Mouse (Mus musculus) testis, adult 2 months (tissue): ENCODE data around the gene Gpam. TPM values are rescaled to one million over a fixed set of nuclear protein-coding genes. Genes with fewer than 3 reads are reported as not detected.
"Not testable (repeated sequence)": the region's sequence is repeated elsewhere in the genome, so short reads cannot be mapped to it uniquely, and the experiment has no call there.

Experiments
- H3K27ac ChIP-seq: fragments of 200-500 bp; 2 replicates; pipeline ENCODE4 v1.5.1; 2012; ENCODE audit warnings: low read depth, low read length; ENCODE audit not compliant: control insufficient read depth, insufficient read depth
- H3K27me3 ChIP-seq: fragments of 200-500 bp; 2 replicates; pipeline ENCODE4 v1.6.1; 2012; ENCODE audit warnings: mild to moderate bottlenecking, low read length, moderate library complexity; ENCODE audit not compliant: control insufficient read depth, insufficient read depth
- H3K36me3 ChIP-seq: fragments of 200-500 bp; 2 replicates; pipeline ENCODE4 v1.6.1; 2012; ENCODE audit warnings: mild to moderate bottlenecking, low read length; ENCODE audit not compliant: control insufficient read depth, insufficient read depth
- H3K4me1 ChIP-seq: fragments of 200-500 bp; 2 replicates; pipeline ENCODE4 v1.6.1; 2012; ENCODE audit warnings: low read length; ENCODE audit not compliant: control insufficient read depth, insufficient read depth
- H3K4me3 ChIP-seq: fragments of 200-500 bp; 2 replicates; pipeline ENCODE4 v1.5.1; 2012; ENCODE audit warnings: low read depth, mild to moderate bottlenecking, low read length, moderate library complexity, mixed read lengths; ENCODE audit not compliant: control insufficient read depth
- CTCF ChIP-seq: fragments of 200-500 bp; IDR thresholded peaks from 2 replicates; pipeline ENCODE4 v1.5.1; 2012; ENCODE audit warnings: low read depth, mild to moderate bottlenecking, inconsistent platforms, low read length, moderate library complexity; ENCODE audit not compliant: control insufficient read depth, insufficient read depth, insufficient replicate concordance
- POLR2A ChIP-seq: fragments of 200-500 bp; IDR thresholded peaks from 2 replicates; pipeline ENCODE4 v1.6.1; 2012; ENCODE audit warnings: low read depth, mild to moderate bottlenecking, inconsistent platforms, low read length, moderate library complexity; ENCODE audit not compliant: control insufficient read depth
- polyA plus RNA-seq: library from polyadenylated mRNA; depleted of rRNA; stranded (reverse); fragments of >200 nt; gene quantifications from 2 replicates; pipeline ENCODE4 v1.2.3, GENCODE M21; 2012; rRNA removed

The Gpam gene
- 8.0 and 9.3 TPM in 2 replicates for polyA plus RNA-seq

- no peak within 1 kb of the TSS for H3K4me3 ChIP-seq
- H3K4me1 ChIP-seq, result peaks cover 2% of the 10 kb centered on the region; the same call in 1 of the 2 replicates
- H3K27me3 ChIP-seq, result no peaks in the 10 kb centered on the region
- H3K27ac ChIP-seq, result no peak within 1 kb of the TSS
- no peak for TF ChIP-seq CTCF
- TF ChIP-seq POLR2A, result no peak
- no peaks in the 10 kb centered on the region for H3K36me3 ChIP-seq
These were observed at the start of gene Gpam for GRCm38 (mm10) chr19:55127072-55127718. Gpam (minus strand) TSS chr19:55127238.

GRCm38 (mm10) chr19:55171585-55171984 lies 44.5 kb upstream of the Gpam start:
- no peak overlapping the region for H3K27ac ChIP-seq
- H3K36me3 ChIP-seq, result no peaks in the 10 kb centered on the region
- no peaks in the 10 kb centered on the region for H3K27me3 ChIP-seq
- no peak for TF ChIP-seq CTCF
- TF ChIP-seq POLR2A, result no peak
- H3K4me3 ChIP-seq, result no peak overlapping the region
- H3K4me1 ChIP-seq, result no peaks in the 10 kb centered on the region

- no peaks in the 10 kb centered on the region for H3K36me3 ChIP-seq
- H3K27me3 ChIP-seq, result no peaks in the 10 kb centered on the region
- no peak overlapping the region for H3K4me3 ChIP-seq
- no peaks in the 10 kb centered on the region for H3K4me1 ChIP-seq
- H3K27ac ChIP-seq, result no peak overlapping the region
- TF ChIP-seq CTCF, result no peak
- no peak for TF ChIP-seq POLR2A
These were observed 43.4 kb upstream of the Gpam start for GRCm38 (mm10) chr19:55170399-55170798.

- H3K4me1 ChIP-seq, H3K27me3 ChIP-seq, H3K4me3 ChIP-seq, H3K36me3 ChIP-seq, H3K27ac ChIP-seq: not testable (repeated sequence)
These were observed 42.2 kb upstream of the Gpam start for GRCm38 (mm10) chr19:55169236-55169729.

GRCm38 (mm10) chr19:55168360-55168759 lies 41.3 kb upstream of the Gpam start:
- Histone ChIP-seq H3K36me3 (no peaks in the 10 kb centered on the region), H3K27me3 (no peaks in the 10 kb centered on the region), H3K27ac (no peak overlapping the region), H3K4me3 (no peak overlapping the region), H3K4me1 (no peaks in the 10 kb centered on the region)
- TF ChIP-seq CTCF (no peak), POLR2A (no peak)

- H3K4me3 ChIP-seq, result no peak overlapping the region
- TF ChIP-seq POLR2A, result no peak
- no peak for TF ChIP-seq CTCF
- H3K4me1 ChIP-seq, result no peaks in the 10 kb centered on the region
- H3K27me3 ChIP-seq, result no peaks in the 10 kb centered on the region
- H3K27ac ChIP-seq, result no peak overlapping the region
- H3K36me3 ChIP-seq, result no peaks in the 10 kb centered on the region
These were observed 40.7 kb upstream of the Gpam start for GRCm38 (mm10) chr19:55167741-55168140.

- TF ChIP-seq CTCF, result no peak
- TF ChIP-seq POLR2A, result no peak
- Histone ChIP-seq H3K27ac (no peak overlapping the region), H3K36me3 (no peaks in the 10 kb centered on the region), H3K4me1 (no peaks in the 10 kb centered on the region), H3K4me3 (no peak overlapping the region), H3K27me3 (no peaks in the 10 kb centered on the region)
These were observed 39.7 kb upstream of the Gpam start for GRCm38 (mm10) chr19:55166741-55167140.

GRCm38 (mm10) chr19:55165954-55166353 lies 38.9 kb upstream of the Gpam start:
- no peaks in the 10 kb centered on the region for H3K27me3 ChIP-seq
- H3K4me3 ChIP-seq, result no peak overlapping the region
- no peak for TF ChIP-seq POLR2A
- TF ChIP-seq CTCF, result no peak
- H3K36me3 ChIP-seq, result no peaks in the 10 kb centered on the region
- no peak overlapping the region for H3K27ac ChIP-seq
- no peaks in the 10 kb centered on the region for H3K4me1 ChIP-seq
